9 mouse cellular contexts compared by ENCODE assay signal in genomic region chr6:122308136-122308504, GRCm38 (mm10). TPM values are rescaled to one million over a fixed set of nuclear protein-coding genes. Genes with fewer than 3 reads are reported as not detected.
DNase-seq lines count a peak whose midpoint lies in the region; ATAC-seq and TF ChIP-seq lines count a peak whose summit lies in the region.
"Had no signal": no experiment of that assay in that cellular context is flagged by ENCODE, and none has a peak within 500 bp of the region (broad histone marks: within the 10 kb centered on the region; RNA-seq: fewer than 3 reads in every experiment).

No protein-coding gene starts in this region.

- intact Hi-C loops in heart, postnatal 14 days (cut with DNase I): loop anchor here (5.0 kb wide), 1 partner anchor 1036 kb away; no protein-coding TSS in a partner anchor

- peak overlapping the region; percentile 88 for H3K4me2 ChIP-seq in heart, embryonic 14.5 days (ENCODE audit: low read length)
- H3K4me2 ChIP-seq in hindbrain, embryonic 12.5 days (replicated peaks): no peak overlapping the region
- peak overlapping the region; percentile 28; the same call in 1 of the 2 replicates for H3K4me2 ChIP-seq in liver, postnatal 0 days (ENCODE audit: low read depth, low read length)

- H3K27ac ChIP-seq in heart, embryonic 14.5 days (replicated peaks in 1 of 2; ENCODE audit: control insufficient read depth in 1 of 2, insufficient read depth in 1 of 2, low read depth in 2 of 2, low read length in 2 of 2): no peak overlapping the region
- H3K27ac ChIP-seq in MEL (ENCODE audit: control insufficient read depth, low read depth, low read length): peak overlapping the region; percentile 17; the same call in 1 of the 2 replicates
- no peak overlapping the region for H3K27ac ChIP-seq in hindbrain, embryonic 12.5 days
- no peak overlapping the region for H3K27ac ChIP-seq in liver, postnatal 0 days (ENCODE audit: low read depth)

- no peak for TF ChIP-seq EP300 in MEL (IDR thresholded peaks at IDR 0.05; ENCODE audit: low read depth in 1 of 2, low read length in 2 of 2)
- no peak for TF ChIP-seq EP300 in liver, postnatal 0 days (IDR thresholded peaks at IDR 0.05; ENCODE audit: low read depth)

- no peak for TF ChIP-seq POLR2A in MEL (IDR thresholded peaks at IDR 0.05; ENCODE audit: control insufficient read depth in 1 of 2, insufficient read depth in 1 of 2, low read depth in 1 of 2, low read length in 2 of 2, poor library complexity in 1 of 2)

- peaks cover 30% of the 10 kb centered on the region for H3K79me2 ChIP-seq in MEL (ENCODE audit: control insufficient read depth, insufficient read depth, low read length, poor library complexity)

- no peak for TF ChIP-seq CTCF in MEL (IDR thresholded peaks at IDR 0.05 in 2 of 3, conservative IDR thresholded peaks at IDR 0.05 in 1 of 3; ENCODE audit: control insufficient read depth in 1 of 3, insufficient read depth in 1 of 3, low read depth in 2 of 3, low read length in 3 of 3, poor library complexity in 1 of 3, severe bottlenecking in 1 of 3)
- no peak for TF ChIP-seq CTCF in liver, postnatal 0 days (IDR thresholded peaks at IDR 0.05; ENCODE audit: low read depth)

- no peaks in the 10 kb centered on the region for H3K27me3 ChIP-seq in heart, embryonic 14.5 days (ENCODE audit: control insufficient read depth, insufficient read depth, low read length)
- no peaks in the 10 kb centered on the region for H3K27me3 ChIP-seq in MEL (ENCODE audit: control insufficient read depth in 1 of 2, insufficient read depth in 2 of 2, low read length in 2 of 2)
- no peaks in the 10 kb centered on the region for H3K27me3 ChIP-seq in hindbrain, embryonic 12.5 days
- H3K27me3 ChIP-seq in liver, postnatal 0 days (ENCODE audit: insufficient read depth, low read length): no peaks in the 10 kb centered on the region

- no peak overlapping the region for H3K4me3 ChIP-seq in heart, embryonic 14.5 days (ENCODE audit: control insufficient read depth in 1 of 2, insufficient read depth in 1 of 2, low read depth in 1 of 2, low read length in 2 of 2)
- peak overlapping the region in 1 of 2 experiments; percentile 89; a peak in 2 of 4 replicates for H3K4me3 ChIP-seq in MEL (ENCODE audit: control insufficient read depth in 1 of 2, insufficient read depth in 1 of 2, low read depth in 2 of 2, low read length in 2 of 2)
- H3K4me3 ChIP-seq in hindbrain, embryonic 12.5 days: peak overlapping the region; percentile 65; the same call in 1 of the 2 replicates
- peak overlapping the region; percentile 75 for H3K4me3 ChIP-seq in liver, postnatal 0 days (ENCODE audit: low read depth, low read length)

- no peaks in the 10 kb centered on the region for H3K9me3 ChIP-seq in heart, embryonic 14.5 days (ENCODE audit: control insufficient read depth, low read length)
- no peaks in the 10 kb centered on the region for H3K9me3 ChIP-seq in MEL (replicated peaks; ENCODE audit: insufficient read depth, low read length)
- H3K9me3 ChIP-seq in hindbrain, embryonic 12.5 days (replicated peaks): no peaks in the 10 kb centered on the region
- H3K9me3 ChIP-seq in liver, postnatal 0 days (ENCODE audit: low read length): no peaks in the 10 kb centered on the region

- H3K36me3 ChIP-seq in heart, embryonic 14.5 days (ENCODE audit: control insufficient read depth, insufficient read depth, low read length): peaks cover 10% of the 10 kb centered on the region
- peaks cover 6 to 18% of the 10 kb centered on the region in 2 experiments; a peak in 3 of 4 replicates for H3K36me3 ChIP-seq in MEL (ENCODE audit: control insufficient read depth in 1 of 2, insufficient read depth in 2 of 2, low read length in 2 of 2)
- H3K36me3 ChIP-seq in hindbrain, embryonic 12.5 days: peaks cover 7% of the 10 kb centered on the region
- peaks cover 2% of the 10 kb centered on the region; the same call in 1 of the 2 replicates for H3K36me3 ChIP-seq in liver, postnatal 0 days (replicated peaks; ENCODE audit: insufficient read depth, low read length)

- no peak for ATAC-seq in heart, embryonic 14.5 days (ENCODE audit: insufficient number of reproducible peaks, insufficient read depth, low FRiP score, low read depth)
- peak; percentile 46 for ATAC-seq in hindbrain, embryonic 12.5 days (ENCODE audit: low FRiP score)
- no peak for ATAC-seq in liver, postnatal 0 days

- no peak for DNase-seq in heart, postnatal 14 days
- no peak for DNase-seq in MEL (ENCODE audit: low read depth, low spot score)
- DNase-seq in liver, postnatal 0 days: no peak
- no peak for DNase-seq in spleen, postnatal 4 days (ENCODE audit: low spot score in 2 of 2)
- no peak for DNase-seq in testis, postnatal 10 days (ENCODE audit: low spot score)
- DNase-seq in right cerebral cortex, postnatal 25 days: no peak

- peaks cover 3 to 16% of the 10 kb centered on the region in 2 experiments; a peak in 3 of 4 replicates for H3K4me1 ChIP-seq in heart, embryonic 14.5 days (ENCODE audit: control insufficient read depth in 2 of 2, insufficient read depth in 2 of 2, low read length in 2 of 2)
- H3K4me1 ChIP-seq in MEL (ENCODE audit: control insufficient read depth in 1 of 2, insufficient read depth in 2 of 2, low read length in 2 of 2): peaks cover 4 to 13% of the 10 kb centered on the region in 2 experiments; a peak in 2 of 4 replicates
- peaks cover 23% of the 10 kb centered on the region for H3K4me1 ChIP-seq in hindbrain, embryonic 12.5 days
- peaks cover 16% of the 10 kb centered on the region for H3K4me1 ChIP-seq in liver, postnatal 0 days (ENCODE audit: insufficient read depth)

- H3K9ac ChIP-seq in heart, embryonic 14.5 days (ENCODE audit: low read length): no peak overlapping the region; the same call in 1 of the 2 replicates
- peak overlapping the region; percentile 58 for H3K9ac ChIP-seq in MEL (ENCODE audit: control insufficient read depth, low read depth, low read length, poor library complexity, severe bottlenecking)
- H3K9ac ChIP-seq in hindbrain, embryonic 12.5 days: no peak overlapping the region
- H3K9ac ChIP-seq in liver, postnatal 0 days (replicated peaks): no peak overlapping the region

- 70% methylated on average over 6 of the region's 6 CpGs for WGBS in heart, embryonic 14.5 days
- 69% methylated on average over 6 of the region's 6 CpGs for WGBS in hindbrain, embryonic 12.5 days
- 62% methylated on average over 6 of the region's 6 CpGs for WGBS in liver, postnatal 0 days (ENCODE audit: insufficient replicate concordance)

- no peak for TF ChIP-seq RAD21 in MEL (IDR thresholded peaks at IDR 0.05; ENCODE audit: low read depth, low read length)

TF ChIP-seq in MEL, 35 proteins besides CTCF, POLR2A, EP300 and RAD21:
- TF ChIP-seq ZNF384 (IDR thresholded peaks at IDR 0.05; ENCODE audit: low read depth, low read length): no peak
- TF ChIP-seq ZMIZ1 (IDR thresholded peaks at IDR 0.05; ENCODE audit: low read depth, low read length): no peak
- TF ChIP-seq KAT2A (conservative IDR thresholded peaks at IDR 0.05; ENCODE audit: low read depth, low read length): no peak
- no peak for TF ChIP-seq MEF2A (IDR thresholded peaks at IDR 0.05; ENCODE audit: extremely low read depth, insufficient replicate concordance, low read depth, low read length, poor library complexity, severe bottlenecking)
- TF ChIP-seq UBTF (IDR thresholded peaks at IDR 0.05; ENCODE audit: borderline replicate concordance, insufficient read depth, low read depth, low read length): no peak
- TF ChIP-seq POLR2AphosphoS5 (IDR thresholded peaks at IDR 0.05; ENCODE audit: borderline replicate concordance, low read depth, low read length): no peak
- no peak for TF ChIP-seq GATA1 (IDR thresholded peaks at IDR 0.05; ENCODE audit: low read depth, low read length)
- TF ChIP-seq TCF12 (IDR thresholded peaks at IDR 0.05; ENCODE audit: low read depth, low read length): no peak
- no peak for TF ChIP-seq GABPA (IDR thresholded peaks at IDR 0.05; ENCODE audit: low read depth, low read length)
- no peak for TF ChIP-seq USF1 (IDR thresholded peaks at IDR 0.05; ENCODE audit: low read depth, low read length)
- TF ChIP-seq TAL1 (IDR thresholded peaks at IDR 0.05; ENCODE audit: low read length): no peak
- TF ChIP-seq NELFE (IDR thresholded peaks at IDR 0.05; ENCODE audit: low read depth, low read length): no peak
- no peak for TF ChIP-seq HCFC1 (IDR thresholded peaks at IDR 0.05; ENCODE audit: low read depth, low read length)
- no peak for TF ChIP-seq ZKSCAN1 (IDR thresholded peaks at IDR 0.05; ENCODE audit: low read depth, low read length)
- TF ChIP-seq NRF1 (IDR thresholded peaks at IDR 0.05; ENCODE audit: insufficient read depth, low read depth, low read length, poor library complexity, severe bottlenecking): no peak

RNA-seq across cellular contexts. Expression of gene M6pr, which starts 0.4 kb away (rescaled TPM):
- polyA plus RNA-seq in heart, embryonic 14.5 days (2014; fragmentation: Nextera tagmentation; extraction: Ambion mirVana): 76.2 and 77.2 TPM in 2 replicates
- total RNA-seq in heart, postnatal 14 days (2021): 10 to 100 TPM; 38.0 to 40.1 TPM
- total RNA-seq in MEL (2012; rRNA removed): 158 and 186 TPM in 2 replicates
- 100 to 1,000 TPM in 1 of 2 experiments, not detected in 1; 183 TPM for polyA plus RNA-seq in MEL (2012; ENCODE audit: insufficient read depth in 1 of 2, insufficient read length in 2 of 2, low read depth in 1 of 2, low replicate concordance in 2 of 2, missing spikeins in 1 of 2)
- 68.7 and 70.4 TPM in 2 replicates for polyA plus RNA-seq in hindbrain, embryonic 12.5 days (2016; fragmentation: Nextera tagmentation; extraction: Ambion mirVana)
- 73.6 and 80.3 TPM in 2 replicates for polyA plus RNA-seq in liver, postnatal 0 days (2015; fragmentation: Nextera tagmentation; extraction: Ambion mirVana)

RNA-seq across cellular contexts. Expression of gene Klrg1, which starts 25.4 kb away (rescaled TPM):
- not detected in 2 replicates for polyA plus RNA-seq in heart, embryonic 14.5 days (2014; fragmentation: Nextera tagmentation; extraction: Ambion mirVana)
- not detected for total RNA-seq in heart, postnatal 14 days (2021)
- 0.88 and 1.0 TPM in 2 replicates for total RNA-seq in MEL (2012; rRNA removed)
- polyA plus RNA-seq in MEL (2012; ENCODE audit: insufficient read depth in 1 of 2, insufficient read length in 2 of 2, low read depth in 1 of 2, low replicate concordance in 2 of 2, missing spikeins in 1 of 2): under 1 TPM in 1 of 2 experiments, not detected in 1; 0.28 TPM
- 0.14 and 0.33 TPM in 2 replicates for polyA plus RNA-seq in hindbrain, embryonic 12.5 days (2016; fragmentation: Nextera tagmentation; extraction: Ambion mirVana)
- not detected in 2 replicates for polyA plus RNA-seq in liver, postnatal 0 days (2015; fragmentation: Nextera tagmentation; extraction: Ambion mirVana)
- polyA plus RNA-seq: embryonic facial prominence, embryonic 11.5 days had no signal

RNA-seq across cellular contexts. Expression of gene Phc1, which starts 32.2 kb away (rescaled TPM):
- 11.6 and 13.2 TPM in 2 replicates for polyA plus RNA-seq in heart, embryonic 14.5 days (2014; fragmentation: Nextera tagmentation; extraction: Ambion mirVana)
- total RNA-seq in heart, postnatal 14 days (2021): 10 to 100 TPM; 15.4 to 15.9 TPM
- 4.6 and 7.6 TPM in 2 replicates for total RNA-seq in MEL (2012; rRNA removed)
- 10 to 100 TPM in 1 of 2 experiments, not detected in 1; 35.9 TPM for polyA plus RNA-seq in MEL (2012; ENCODE audit: insufficient read depth in 1 of 2, insufficient read length in 2 of 2, low read depth in 1 of 2, low replicate concordance in 2 of 2, missing spikeins in 1 of 2)
- 34.9 and 40.5 TPM in 2 replicates for polyA plus RNA-seq in hindbrain, embryonic 12.5 days (2016; fragmentation: Nextera tagmentation; extraction: Ambion mirVana)
- 1.2 and 1.4 TPM in 2 replicates for polyA plus RNA-seq in liver, postnatal 0 days (2015; fragmentation: Nextera tagmentation; extraction: Ambion mirVana)

Comparison
In these comparisons a context has a peak if more than half of its experiments do, and no peak if none do; other contexts are left out.
1. H3K4me3 ChIP-seq: peak in hindbrain, embryonic 12.5 days (single experiment) and liver, postnatal 0 days (single experiment); none in heart, embryonic 14.5 days (0 of 2).